Mouse (Mus musculus) gastrocnemius, postnatal 10 days (tissue): ENCODE measurements at regions not wholly inside any gene's neighbourhood (a gene's known extent, or its start where the extent isn't known, plus 50 kb on each side); places are given as distances from the start of the nearest gene placed in this dataset.
A peak's percentile ranks its signal among the peaks of the same experiment; 100 is the strongest.
"Not testable (repeated sequence)": the region's sequence is repeated elsewhere in the genome, so short reads cannot be mapped to it uniquely, and the experiment has no call there.

Experiments
- DNase-seq: peaks from one replicate; pipeline ENCODE4 v3.0.0; 2021; ENCODE audit warnings: mixed read lengths

DNA sequence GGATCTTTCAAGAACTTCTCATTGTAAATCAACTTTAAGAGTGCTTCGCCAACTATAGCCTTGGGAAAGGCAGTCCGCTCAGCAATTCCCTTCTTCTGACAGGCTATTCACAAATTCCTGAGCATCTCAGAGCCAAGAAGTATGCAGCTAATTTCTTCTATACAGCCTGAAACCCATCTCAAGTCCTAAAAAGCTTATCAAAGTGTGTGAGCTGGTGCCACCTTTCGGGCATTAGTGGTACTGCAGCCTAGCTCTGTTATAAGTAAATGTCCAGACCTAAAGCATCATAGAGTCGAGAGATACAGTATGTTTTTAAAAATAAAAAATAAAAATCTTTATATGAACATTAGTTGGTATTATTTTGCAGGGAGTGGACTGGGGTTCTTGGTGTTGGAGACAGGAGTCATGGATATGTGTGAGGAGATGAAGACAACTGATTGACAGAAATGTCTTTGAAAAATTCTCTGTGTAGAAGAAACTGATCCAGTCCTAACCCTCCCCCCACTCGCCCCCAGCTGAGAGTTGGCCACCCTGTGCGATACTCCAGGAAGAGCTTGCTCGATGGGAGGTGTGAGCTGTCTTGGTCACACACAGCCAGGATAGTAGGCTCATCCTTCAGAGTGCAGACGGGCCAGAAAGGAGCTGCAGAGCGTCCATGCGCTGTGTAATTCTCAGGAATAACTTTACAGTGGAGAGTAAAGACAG, 56.4 kb downstream of the Bod1 start:
- DNase-seq = peak; percentile 68

DNA sequence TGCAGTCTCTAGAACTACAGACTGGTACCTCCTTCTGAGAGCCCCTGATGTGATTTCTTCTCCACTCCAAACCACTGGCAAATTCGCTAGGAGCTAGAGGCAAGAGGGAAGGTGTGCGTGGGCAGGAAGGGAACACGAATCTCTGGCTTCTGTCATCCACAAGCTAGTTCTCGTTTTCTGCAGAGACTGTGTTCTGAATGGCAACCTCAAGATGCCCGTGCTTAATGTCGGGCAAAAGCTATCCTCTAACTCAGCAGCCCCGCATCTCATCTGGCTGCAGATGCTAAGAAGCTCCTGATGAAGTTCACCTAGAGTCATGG, 57.3 kb downstream of the Bod1 start:
- no peak for DNase-seq

DNA sequence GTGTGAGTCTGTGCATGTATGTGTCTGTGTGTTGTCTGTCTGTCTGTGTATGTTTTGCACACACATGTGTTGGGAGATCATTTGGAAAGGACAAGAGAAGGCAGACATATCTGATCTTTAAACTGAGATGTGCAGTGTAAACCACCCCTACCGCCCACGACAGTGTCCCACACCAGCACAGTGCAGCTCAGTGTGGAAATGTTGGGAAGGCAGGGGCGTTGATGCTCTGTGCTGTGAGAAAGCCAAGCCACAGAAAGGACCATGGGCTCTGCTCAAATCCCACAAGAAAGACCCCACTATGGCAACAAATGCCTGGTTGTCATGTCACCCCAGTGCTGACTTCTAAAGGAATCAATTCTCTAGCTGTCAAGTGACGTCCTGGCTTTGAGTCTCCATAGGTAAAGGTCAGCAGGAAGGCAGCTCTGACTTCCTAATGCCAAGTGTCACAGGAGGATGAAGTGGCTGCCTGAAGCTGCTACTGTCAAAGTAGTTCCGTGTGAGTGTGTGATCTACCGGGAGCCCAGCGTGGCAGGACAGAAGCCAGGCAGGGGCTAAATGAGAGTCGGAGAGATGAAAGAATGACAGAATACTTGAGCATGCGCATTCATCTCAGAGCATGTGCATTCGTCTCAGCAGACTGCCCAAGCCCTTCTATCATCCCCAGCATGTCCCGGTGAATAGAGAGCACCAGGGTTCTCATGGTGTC, 57.8 kb downstream of the Bod1 start:
- no peak for DNase-seq

DNA sequence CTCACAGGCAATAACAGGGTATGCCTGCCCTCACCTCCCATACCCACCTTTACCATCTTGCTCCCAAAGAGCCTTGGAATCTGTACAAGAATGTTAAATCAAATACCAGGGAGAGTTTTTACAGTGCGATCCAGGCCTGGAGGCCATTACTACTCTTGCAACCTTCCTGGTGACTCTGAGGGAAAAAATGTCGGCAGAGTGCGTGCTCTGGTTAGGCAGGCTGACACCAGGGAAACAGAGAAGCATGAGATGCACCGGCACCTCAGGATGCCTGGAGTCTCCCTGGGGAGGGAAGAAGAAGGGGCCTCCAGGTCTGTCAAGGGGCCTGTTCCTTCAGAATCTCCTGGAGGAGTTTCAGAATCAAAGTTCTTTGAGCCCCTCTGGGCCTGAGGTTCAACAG, 63.2 kb downstream of the Bod1 start:
- no peak for DNase-seq

DNA sequence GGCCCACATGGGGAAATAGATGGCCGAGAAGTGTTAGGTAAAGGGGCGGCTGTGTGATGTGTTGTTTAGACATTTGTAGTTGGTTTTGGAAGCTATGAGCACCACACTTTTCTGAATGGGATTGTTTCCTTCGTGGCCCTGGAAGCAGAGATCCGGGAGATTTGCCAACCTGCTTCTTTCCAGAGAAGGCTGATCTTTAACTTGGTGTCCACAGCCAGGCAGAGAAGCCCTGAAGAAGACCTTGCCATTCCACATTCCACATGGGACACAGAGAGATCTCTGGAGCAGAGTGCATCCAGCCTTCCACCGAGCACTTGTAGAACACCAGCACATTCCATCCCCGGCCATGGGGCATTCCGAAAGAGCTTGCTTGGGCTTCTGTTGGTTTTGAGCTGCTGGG, 70.2 kb downstream of the Bod1 start:
- DNase-seq = no peak

DNA sequence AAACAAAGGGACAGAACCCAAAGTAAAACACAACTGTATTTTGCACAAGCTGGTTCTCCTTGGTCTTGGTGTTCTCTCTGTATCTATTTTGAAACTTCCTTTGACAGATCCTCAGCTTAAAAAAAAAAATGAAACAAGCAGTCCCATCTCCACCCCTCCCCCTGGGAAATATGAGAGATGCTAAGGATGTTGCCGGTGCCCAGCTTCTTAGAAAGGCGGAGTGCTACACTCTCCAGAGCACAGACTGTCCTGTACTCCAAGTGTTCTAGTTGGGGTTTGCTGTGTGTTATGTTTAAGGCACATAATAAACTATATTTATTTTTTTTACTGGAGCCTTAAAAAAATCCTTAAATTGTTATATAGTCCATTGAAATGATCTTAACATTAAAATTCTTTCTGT, 78.1 kb downstream of the Bod1 start:
- DNase-seq = no peak

DNA sequence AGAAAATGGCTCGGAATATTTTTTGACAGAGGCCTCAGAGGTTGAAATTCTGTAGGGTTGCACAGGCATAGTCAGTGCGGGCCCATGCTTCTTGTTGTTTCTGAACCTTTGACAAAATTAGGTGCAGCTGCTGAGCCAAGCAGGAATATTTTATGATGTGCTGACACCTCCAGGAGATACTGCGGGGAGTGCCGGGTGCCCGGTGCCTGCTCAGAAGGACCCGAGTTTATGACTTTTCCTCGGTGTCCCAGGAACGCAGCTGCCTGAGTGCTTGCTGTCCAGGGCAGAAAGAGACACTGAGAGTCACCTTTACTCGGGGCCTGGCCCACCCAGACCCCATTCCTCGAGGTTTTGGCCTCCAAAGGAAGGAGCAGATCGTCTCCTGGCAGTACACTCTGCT, 79.6 kb downstream of the Bod1 start:
- no peak for DNase-seq

DNA sequence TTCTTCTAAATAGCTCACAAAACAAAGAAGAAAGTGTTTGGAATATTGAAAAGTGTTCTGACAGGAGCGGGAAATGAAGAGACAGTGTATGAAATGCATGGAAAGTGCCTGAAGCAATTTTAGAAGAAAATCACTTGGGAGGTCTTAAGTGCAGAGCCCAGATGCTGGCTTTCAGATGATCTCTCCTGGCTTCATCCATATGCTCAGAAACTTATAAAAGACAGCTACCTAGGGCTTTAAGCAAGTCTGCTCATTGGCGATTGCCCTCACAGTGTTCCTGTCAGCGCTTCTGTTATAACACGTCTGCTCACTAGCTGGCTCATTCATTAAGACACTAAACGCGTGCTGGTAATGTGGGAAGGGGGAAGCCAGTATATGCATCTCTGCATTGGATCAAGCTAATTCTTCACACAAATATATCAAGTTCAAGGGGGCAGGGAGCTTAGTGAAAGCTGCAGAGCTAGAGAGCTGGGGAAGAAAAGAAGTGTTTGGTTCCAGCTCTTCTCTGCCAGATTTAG, 80.6 kb downstream of the Bod1 start:
- no peak for DNase-seq

DNA sequence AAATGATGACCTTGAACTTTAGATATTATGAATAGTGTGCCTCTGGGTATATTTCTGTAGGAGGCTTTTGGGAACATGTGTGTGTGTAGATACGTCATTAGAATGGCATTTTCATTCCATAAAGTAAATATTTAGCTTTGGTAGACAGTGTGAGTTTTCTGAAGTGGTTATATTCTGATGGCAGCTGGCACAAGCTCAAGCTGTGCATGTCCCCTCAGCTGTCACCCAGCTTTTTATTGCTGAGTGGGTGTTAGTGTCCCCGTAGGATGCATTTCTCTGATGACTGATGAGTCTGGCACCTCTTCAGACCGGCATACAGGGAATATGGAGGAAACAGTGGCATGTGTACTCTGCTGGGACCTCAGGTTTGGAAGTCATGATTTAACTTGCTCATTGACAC, 96.7 kb downstream of the Bod1 start:
- DNase-seq = no peak

DNA sequence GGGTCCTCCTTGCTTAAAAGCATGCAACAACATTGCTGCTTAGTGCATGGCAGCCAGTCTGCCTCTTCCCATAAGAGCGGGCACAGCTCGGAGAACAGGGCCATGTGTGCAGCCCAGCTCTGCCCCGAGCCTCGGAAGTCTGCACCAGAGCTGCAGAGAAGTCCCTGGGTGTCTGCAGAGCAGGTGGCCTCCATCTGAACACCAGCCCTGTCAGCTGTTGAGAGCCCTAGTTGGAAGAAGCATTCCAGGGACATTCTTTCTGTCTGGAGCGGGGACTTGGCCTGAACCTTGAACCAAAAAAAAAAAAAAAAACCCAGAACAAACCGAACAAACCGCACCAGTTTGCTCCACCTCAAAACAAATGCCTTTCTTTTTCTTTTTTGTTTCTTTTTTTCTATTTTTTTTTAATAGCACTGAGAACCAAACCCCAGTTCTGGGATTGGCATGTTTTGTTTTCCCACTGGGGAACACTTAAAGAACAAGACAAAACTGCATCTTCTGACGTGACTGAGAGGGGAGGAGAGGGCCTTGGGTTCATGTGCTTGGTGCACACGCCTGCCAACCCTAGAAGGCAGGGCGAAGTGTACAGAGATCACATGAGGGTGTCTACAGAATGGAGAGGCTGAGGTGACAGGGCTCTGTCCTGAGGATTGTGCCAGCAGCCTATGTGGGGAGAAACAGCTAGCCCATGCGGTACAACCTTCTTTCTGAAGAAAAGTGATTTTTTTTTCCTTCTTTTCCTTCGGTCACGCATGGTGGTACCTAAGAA, 106.8 kb downstream of the Bod1 start:
- peak; percentile 21 for DNase-seq

DNA sequence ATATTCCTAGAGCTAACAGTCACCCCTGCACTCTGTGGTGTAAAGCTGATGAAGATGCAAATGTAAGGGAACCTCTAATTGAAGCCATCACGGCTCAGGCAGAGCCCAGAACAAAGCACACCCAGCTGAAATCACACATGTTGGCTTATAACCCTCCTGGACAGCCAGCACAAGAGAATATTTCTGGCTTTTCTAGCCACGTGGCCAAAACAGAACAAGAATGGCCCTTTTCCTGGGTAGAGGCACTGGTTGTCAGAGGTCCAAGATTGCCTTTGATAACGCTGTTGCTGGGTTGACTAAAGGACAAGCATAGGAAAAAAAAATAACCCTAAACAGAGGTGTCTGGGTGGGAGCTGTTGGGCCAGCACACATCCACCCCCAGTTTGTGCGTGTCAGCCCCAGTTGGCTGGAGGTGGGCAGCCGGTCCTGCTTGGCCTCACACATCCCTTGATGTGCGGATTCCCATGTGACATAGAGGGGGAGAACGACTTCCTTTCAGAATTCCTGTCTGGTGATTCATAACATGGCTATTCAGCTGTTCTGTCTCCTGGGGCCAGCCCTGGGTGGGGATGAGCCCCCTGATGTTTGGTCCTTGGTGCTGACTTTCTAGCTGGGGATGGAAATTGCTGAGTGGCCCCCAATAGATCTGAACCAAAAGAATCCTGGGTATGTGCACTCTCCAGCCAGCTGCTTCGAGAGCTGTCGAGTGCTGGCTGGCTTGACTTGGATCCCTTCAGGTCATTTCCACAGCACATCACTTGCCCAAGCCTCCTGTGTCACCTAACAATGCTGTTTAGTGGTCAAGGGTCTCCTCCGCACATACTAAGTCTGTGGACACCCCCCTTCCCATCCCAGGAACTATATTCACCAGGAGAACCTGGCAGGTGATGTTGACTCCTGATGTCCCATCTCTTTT, 107.6 kb downstream of the Bod1 start:
- DNase-seq = peak; percentile 17

DNA sequence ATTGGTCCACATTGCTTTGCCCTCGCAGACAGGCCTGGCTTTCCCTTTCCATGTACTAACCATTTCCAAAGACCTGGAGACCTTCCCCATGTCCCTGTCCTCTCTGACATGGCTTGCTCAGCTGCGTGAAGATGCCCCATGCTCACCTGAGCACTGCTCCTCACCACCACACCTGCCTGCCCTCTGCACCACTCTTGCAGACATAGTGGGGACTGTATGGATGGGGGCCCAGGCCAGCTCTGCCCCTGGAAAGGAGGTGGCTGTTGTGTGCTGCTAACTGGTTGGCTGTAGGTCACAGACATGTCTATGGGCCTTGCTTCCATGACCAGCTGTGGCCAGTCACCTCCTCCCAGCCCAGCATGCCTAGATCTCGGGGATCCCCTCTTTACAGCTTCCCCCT, 108.7 kb downstream of the Bod1 start:
- no peak for DNase-seq

DNA sequence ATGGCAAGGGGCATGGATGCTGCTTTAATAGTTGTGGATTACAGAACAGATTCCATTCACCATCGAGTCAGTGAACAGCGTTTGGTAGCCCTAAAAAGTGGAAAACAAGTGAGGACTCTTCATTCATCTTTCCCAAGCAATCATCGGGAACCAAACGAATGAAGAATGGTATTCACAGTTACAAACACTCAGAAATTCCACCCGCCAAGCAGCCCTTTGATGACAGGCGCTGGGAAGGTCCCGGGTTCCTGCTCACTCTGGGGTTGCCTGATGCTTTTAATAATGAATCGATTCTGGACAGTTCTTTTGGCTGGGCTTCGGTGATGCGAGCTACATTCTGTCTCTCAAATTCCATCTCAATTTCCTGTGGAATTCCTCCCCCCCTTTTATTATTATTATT, 110.9 kb downstream of the Bod1 start:
- DNase-seq = no peak

DNA sequence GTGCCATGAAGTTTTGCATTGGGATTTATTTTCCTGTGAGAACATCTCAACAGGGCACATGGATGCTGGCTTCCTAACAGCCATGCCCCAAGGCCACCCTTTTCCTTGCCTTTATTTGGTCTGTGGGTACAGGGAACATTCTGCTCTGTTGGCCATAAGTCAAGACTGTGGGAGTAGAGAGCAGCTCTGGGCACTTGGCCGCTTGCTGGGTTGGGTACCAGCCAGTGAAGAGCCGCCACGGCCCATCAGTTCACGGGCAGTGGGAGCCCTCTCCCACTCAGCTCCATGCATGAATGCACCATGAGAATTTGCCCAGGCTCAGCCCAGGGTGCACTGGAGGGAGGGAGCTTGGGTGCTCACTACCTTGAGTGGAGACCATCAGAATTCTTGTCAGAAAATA, 116.6 kb downstream of the Bod1 start:
- no peak for DNase-seq

DNA sequence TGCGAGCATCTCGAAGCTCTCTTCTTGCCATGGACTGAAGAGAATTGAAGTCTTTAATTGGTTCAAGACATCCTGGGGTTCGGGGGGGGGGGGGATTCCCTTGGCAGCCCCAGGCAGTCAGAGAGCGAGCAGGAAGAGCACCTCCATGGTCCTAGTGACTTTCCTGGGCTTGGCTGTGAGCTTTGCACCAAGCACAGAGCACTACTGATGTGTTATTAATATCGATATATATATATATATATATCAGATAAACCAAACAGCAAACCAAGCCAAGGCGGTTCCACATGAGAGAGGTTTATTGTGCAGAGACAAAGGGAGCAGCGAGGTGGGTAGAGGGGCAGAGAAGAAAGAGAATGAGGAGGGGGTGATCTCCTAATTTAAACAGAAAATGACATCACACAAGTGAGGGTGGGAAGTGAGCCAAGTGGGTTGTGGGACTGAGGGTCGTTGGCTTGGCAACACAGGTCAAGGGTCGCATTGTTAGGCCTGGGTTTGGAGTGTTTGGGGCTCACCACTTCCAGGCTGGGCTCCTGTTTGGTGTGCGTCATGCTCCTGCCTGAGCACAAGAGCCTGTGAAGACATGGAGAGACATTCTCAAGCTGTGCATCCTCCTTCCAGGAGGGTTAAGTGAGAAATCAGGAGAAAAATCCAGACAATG, 119.9 kb downstream of the Bod1 start:
- no peak for DNase-seq

DNA sequence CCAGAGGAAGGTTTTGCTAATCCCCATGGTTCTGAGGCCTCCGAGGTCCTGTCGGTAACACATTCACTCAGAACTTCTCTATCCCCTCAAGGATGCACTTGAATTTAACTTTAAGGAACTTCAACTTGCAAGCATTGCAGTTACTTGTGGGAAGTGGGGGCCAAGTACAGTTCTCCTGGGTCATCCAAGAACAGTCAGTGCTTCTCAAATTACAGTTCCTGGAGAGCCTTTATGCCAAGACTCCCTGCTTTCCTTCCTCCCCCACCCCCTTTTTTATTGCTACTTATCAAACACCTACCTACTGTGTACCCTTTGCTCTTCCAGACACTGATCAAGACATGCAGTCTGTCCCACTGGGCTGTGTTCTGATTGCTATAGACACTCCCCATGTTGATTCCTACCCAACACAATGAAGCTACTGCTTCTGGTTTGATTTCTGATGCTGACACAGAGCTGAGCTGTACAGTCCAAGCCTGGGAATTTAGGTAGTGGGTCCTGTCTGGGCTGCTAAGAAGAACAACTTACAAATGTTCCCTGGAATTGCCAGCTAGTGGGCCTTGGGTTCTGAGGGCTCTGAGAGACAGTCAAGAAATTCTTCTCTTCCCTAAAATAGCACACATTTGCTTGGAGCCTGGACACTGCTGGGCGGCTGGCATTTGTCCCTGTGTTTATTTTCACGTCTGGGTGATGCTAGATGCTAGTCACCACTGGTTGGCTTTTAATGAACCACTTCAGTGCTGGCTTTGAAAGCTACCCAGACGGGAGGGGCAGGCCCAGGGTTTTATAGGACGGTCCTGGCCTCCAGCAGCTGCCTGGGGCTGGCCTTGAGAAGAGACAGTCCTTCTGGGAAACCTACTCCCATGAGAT, 120.7 kb downstream of the Bod1 start:
- DNase-seq = peak; percentile 34

DNA sequence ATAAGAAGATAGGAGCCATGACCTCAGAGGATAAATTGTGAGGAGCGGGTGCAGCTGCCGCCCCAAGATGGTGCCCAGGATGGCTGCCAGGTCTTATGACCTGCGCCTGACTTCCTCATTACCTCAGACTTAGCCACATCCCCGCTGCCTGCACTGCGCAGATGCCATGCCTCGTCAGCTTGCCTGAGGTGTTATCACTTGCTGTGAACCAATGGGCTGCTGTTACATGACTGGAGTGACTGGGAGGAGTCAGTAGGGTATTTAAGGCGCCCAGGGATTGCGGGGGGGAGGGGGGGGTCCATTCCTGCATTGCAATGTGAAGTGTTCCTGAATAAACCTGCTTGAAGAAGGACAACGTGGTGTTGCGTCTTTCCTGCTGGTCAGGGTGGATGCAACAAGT, 126.2 kb downstream of the Bod1 start:
- DNase-seq = not testable (repeated sequence)

DNA sequence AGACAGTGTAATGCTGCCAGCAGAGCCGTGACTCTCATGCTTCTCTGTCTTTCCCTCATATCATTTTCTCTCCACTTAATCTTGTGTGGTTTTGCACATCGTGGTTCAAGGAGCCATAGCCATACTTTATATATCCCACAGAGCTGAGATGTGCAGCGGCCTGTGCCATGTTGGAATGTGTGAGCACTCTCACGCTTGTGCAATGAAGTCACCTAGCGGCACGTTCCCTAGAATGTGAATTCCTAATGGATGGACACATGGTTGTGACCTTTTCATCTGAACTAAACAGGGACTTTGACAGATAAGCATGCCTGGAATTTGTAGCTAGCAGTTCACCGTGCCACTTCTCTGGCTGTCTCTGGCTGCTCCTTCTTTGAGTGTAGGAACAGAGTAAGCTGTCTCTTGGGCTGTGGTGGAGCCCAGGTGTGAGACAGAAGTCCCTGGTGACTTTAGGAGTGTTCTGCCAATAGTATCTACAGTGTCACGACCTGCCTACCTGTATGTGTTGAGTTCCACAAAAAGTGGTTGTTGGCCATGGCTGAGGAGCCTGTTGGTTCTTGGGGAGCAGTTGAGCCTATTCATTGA, 129.0 kb downstream of the Bod1 start:
- no peak for DNase-seq

DNA sequence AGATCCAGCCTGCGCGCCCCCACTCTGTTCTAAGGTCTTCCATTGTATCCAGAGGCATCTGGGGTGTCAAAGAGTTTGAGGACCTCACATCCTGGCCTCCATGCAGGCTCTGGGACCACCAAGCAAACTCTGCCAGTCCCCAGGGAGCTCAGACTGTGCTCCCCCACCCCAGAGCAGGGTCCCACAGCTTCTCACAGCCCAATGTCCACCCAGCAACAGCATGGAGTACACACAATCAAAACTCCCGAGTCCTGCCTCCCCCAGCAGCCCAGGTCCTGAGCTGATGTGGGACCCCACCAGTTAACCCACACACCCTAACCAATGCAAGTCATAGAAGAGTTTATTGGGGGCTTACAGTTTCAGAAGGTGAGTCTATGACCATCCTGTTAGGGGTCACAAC, 130.3 kb downstream of the Bod1 start:
- DNase-seq = no peak

DNA sequence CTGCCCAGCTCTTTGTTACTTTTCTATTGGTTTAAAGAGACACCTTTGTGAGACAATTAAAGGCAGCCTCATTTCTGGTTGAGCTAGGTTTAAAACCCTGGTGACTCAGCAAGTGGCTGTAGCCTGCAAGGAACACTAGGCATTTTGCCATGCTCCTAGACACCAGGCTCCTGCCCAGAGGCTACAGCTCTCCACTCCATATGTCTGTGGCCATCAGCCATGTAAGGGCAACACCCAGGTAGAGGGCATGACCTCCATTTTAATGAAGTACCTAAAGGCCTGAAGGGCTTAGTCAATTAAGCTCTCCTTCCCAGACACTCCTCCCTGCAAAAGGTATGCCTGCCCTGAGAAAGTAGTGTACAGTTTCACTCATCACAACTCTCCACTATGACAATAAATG, 130.9 kb downstream of the Bod1 start:
- no peak for DNase-seq
